Mouse (Mus musculus) bone marrow, adult 2 months (tissue): ENCODE results near the gene Snrpd3.

Source experiments
- CTCF ChIP-seq: fragments of 200-500 bp; IDR thresholded peaks from 2 replicates; pipeline ENCODE4 v1.5.1; 2011; ENCODE audit warnings: low read length, control low read depth; ENCODE audit not compliant: control insufficient read depth, insufficient read depth
- POLR2A ChIP-seq: fragments of 200-500 bp; IDR thresholded peaks from 2 replicates; pipeline ENCODE4 v1.6.1; 2011; ENCODE audit warnings: low read depth, mild to moderate bottlenecking, control low read depth, low read length, borderline replicate concordance; ENCODE audit not compliant: control insufficient read depth

GRCm38 (mm10) chr10:75568029-75568428 lies 50.7 kb downstream of the Snrpd3 start:
- TF ChIP-seq POLR2A (no peak), CTCF (no peak)
